Mouse (Mus musculus) limb, embryonic 12.5 days (tissue): ENCODE data around the gene Uba5. TPM values are rescaled to one million over a fixed set of nuclear protein-coding genes. Genes with fewer than 3 reads are reported as not detected.
A peak's percentile ranks its signal among the peaks of the same experiment; 100 is the strongest.

ENCODE experiments used
- ATAC-seq: fragments of 200-750 bp; cut with Nextera tagmentation; 2 replicates; pipeline ENCODE4 v1.8.0; 2017; ENCODE audit warnings: low read depth, moderate TSS enrichment; ENCODE audit not compliant: insufficient number of reproducible peaks, insufficient read depth, low FRiP score, low TSS enrichment
- H3K27ac ChIP-seq: fragments of 300-500 bp; sonication (generic); 2 replicates; pipeline ENCODE4 v1.5.1; 2016; ENCODE audit warnings: mild to moderate bottlenecking, moderate library complexity
- H3K27me3 ChIP-seq: fragments of 300-500 bp; sonication (generic); 2 replicates; pipeline ENCODE4 v1.6.1; 2016; ENCODE audit warnings: mild to moderate bottlenecking, moderate library complexity
- H3K36me3 ChIP-seq: fragments of 300-500 bp; sonication (generic); 2 replicates; pipeline ENCODE4 v1.6.1; 2016; ENCODE audit warnings: mild to moderate bottlenecking, moderate library complexity
- H3K4me1 ChIP-seq: fragments of 300-500 bp; sonication (generic); replicated peaks from 2 replicates; pipeline ENCODE4 v1.6.1; 2016
- H3K4me2 ChIP-seq: fragments of 300-500 bp; sonication (generic); 2 replicates; pipeline ENCODE4 v1.6.1; 2016; ENCODE audit warnings: mild to moderate bottlenecking, moderate library complexity
- H3K4me3 ChIP-seq: fragments of 300-500 bp; sonication (generic); replicated peaks from 2 replicates; pipeline ENCODE4 v1.5.1; 2016; ENCODE audit warnings: mild to moderate bottlenecking
- H3K9ac ChIP-seq: fragments of 300-500 bp; sonication (generic); replicated peaks from 2 replicates; pipeline ENCODE4 v1.6.1; 2016; ENCODE audit warnings: mild to moderate bottlenecking, moderate library complexity
- H3K9me3 ChIP-seq: fragments of 300-500 bp; sonication (generic); 2 replicates; pipeline ENCODE4 v1.6.1; 2016; ENCODE audit warnings: mild to moderate bottlenecking, moderate library complexity
- WGBS: fragments of 180-500 bp; shearing (Covaris S2); methylation state at CpG from one replicate; pipeline ENCODE4 v1.1.7; 2016; 5-methylcytosine and 5-hydroxymethylcytosine counted together
- polyA plus RNA-seq: library from polyadenylated mRNA; unstranded; fragments of >200 nt; fragmentation: Nextera tagmentation; extraction: Ambion mirVana; gene quantifications from 2 replicates; pipeline ENCODE4 v1.2.1, GENCODE M21; 2016

The Uba5 gene
- polyA plus RNA-seq, 1 experiment from 2014 or later: 61.9 TPM

DNA sequence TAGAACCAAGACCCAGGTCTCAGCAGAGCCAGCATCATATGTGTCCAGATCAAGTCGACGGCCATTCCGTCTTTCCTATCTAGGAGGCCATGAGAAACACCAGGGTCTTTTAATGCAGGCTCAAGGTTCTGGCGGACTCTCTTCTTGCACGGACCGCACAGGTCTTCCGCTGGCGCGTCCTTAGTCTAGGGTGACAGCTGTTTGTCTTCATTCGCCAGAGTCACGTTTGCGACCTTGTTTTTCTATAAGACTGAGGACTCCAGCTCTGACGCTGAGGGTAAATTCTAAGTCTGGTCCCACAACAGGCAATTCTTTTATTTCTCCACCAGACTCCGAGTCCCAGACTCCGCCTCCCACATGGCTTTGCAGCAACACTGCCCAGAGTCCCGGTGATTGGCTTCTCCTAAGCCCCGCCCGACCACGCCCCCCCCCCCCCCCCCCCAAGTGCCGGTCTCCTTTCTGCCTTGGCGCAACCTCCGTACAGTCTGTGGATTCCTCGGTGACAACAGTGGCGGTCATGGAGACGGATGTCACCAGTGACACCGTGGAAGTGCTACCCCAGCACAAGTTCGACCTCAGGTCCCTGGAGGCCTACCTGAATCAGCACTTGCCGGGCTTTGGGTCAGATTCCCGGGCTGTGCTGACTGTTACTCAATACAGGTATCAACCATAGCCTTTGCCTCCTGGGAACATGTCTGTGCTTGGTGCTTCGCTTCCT is 469 bp upstream of the Uba5 start, which contains the start of gene Acad11:
Acad11 (plus strand) TSS at position 134 of the 718 bp plus-strand sequence.
- ATAC-seq: peak; percentile 92
- H3K36me3 ChIP-seq: peaks cover 25% of the 10 kb centered on the region
- H3K4me3 ChIP-seq: peak within 1 kb of the TSS; percentile 90
- peak within 1 kb of the TSS; percentile 86 for H3K4me2 ChIP-seq
- under 1% methylated on average over 27 of the region's 30 CpGs for WGBS
- peaks cover 18% of the 10 kb centered on the region for H3K4me1 ChIP-seq
- peak within 1 kb of the TSS; percentile 72 for H3K9ac ChIP-seq
- H3K9me3 ChIP-seq: no peaks in the 10 kb centered on the region
- H3K27ac ChIP-seq: 0 out of 2 replicates have a peak within 1 kb of the TSS, but pooled peaks have one; percentile 32
- no peaks in the 10 kb centered on the region for H3K27me3 ChIP-seq

DNA sequence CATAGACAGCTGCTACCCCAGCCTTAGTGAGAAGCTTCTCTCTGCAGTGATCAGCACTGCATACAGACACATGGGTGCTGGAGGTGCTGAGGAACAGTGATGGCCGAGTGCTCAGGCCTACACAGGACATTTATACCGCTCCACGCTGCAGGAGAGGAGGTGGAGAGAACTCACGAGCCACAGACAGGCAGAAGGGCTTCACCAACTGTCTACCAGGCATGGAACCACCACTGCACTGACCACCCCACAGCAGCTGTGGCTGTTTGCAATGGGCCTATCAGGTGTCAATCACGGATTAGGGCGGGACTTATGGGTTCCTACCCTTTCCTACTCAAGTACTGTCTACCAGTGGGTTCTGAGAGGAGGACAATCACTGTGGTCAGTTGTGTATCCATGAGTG is 11.9 kb downstream of the Uba5 start:
- ATAC-seq: no peak
- Histone ChIP-seq H3K9me3 (no peaks in the 10 kb centered on the region), H3K9ac (no peak overlapping the region), H3K4me2 (no peak overlapping the region), H3K27ac (no peak overlapping the region), H3K4me1 (no peaks in the 10 kb centered on the region), H3K27me3 (no peaks in the 10 kb centered on the region), H3K36me3 (peaks cover 98% of the 10 kb centered on the region), H3K4me3 (no peak overlapping the region)
- WGBS: 92% methylated on average over 6 of the region's 6 CpGs

DNA sequence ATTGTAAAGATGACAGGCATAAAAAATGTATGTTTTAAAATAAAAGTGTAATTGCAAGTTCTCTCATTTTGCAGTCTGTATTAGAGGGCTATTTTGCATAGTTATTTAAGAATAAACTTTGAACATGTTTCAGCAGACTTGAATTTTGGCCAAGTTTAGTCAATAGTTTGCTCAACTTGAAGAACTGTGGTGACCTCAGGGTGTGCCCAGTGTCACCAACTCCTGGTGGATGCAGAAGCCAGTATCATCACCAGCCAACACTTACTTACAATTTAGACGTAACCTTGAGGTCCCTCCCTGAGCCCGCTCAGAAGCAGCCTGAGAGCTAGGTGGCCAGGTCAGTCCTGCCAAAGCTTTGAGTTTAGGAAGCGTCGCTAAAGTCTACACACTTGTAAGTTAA is 19.3 kb downstream of the Uba5 start:
- no peaks in the 10 kb centered on the region for H3K27me3 ChIP-seq
- H3K4me3 ChIP-seq: no peak overlapping the region
- no peak overlapping the region for H3K27ac ChIP-seq
- no peak overlapping the region for H3K9ac ChIP-seq
- peaks cover 55% of the 10 kb centered on the region for H3K36me3 ChIP-seq
- 85% methylated on average over 4 of the region's 4 CpGs for WGBS
- ATAC-seq: no peak
- no peaks in the 10 kb centered on the region for H3K9me3 ChIP-seq
- no peaks in the 10 kb centered on the region for H3K4me1 ChIP-seq
- no peak overlapping the region for H3K4me2 ChIP-seq

DNA sequence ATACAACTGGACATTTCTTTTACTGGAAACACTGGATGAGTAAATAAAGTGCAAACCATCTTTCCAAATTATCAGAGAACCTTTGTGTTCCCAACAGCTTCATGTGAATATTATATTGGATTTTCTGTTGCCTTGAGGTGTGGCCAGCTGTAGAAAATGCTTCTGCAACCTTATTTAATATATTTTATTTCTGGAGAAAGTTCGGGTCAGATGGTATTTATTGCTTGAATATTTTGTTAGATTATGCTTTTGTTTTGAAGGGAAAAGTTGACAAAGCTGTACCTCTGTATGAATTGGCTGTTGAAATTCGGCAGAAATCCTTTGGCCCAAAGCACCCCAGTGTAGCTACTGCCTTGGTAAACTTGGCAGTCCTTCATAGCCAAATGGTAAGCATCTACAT is 22.6 kb downstream of the Uba5 start, which contains the start of gene Gm28305:
Gm28305 (plus strand) TSS at position 301 of the 400 bp plus-strand sequence.
- no peak within 1 kb of the TSS for H3K9ac ChIP-seq
- ATAC-seq: no peak
- H3K36me3 ChIP-seq: peaks cover 60% of the 10 kb centered on the region
- no peaks in the 10 kb centered on the region for H3K4me1 ChIP-seq
- H3K9me3 ChIP-seq: no peaks in the 10 kb centered on the region
- no peak within 1 kb of the TSS for H3K4me2 ChIP-seq
- H3K4me3 ChIP-seq: no peak within 1 kb of the TSS
- no peaks in the 10 kb centered on the region for H3K27me3 ChIP-seq
- WGBS: 71% methylated on average over 2 of the region's 2 CpGs
- H3K27ac ChIP-seq: no peak within 1 kb of the TSS

DNA sequence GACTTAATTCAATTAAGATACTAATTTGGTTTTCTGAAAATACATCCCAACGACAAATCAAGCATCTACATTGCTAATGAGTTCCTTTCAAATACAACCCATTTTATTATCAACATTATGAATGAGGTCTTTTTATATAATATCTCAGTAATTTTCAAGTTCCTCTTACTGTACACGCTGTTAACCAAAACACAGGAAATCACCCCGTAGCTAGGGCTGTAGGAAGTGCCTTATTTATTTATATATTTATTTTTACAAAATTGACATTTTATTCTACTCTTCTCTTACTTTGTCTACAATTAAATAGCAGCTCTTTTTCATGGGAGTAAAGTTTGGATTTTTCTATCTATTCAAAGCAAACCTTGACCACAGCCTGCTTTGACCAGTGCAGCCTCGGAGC is 23.2 kb downstream of the Uba5 start:
- ATAC-seq: no peak
- Histone ChIP-seq H3K9ac (no peak overlapping the region), H3K27ac (no peak overlapping the region), H3K27me3 (no peaks in the 10 kb centered on the region), H3K4me1 (no peaks in the 10 kb centered on the region), H3K36me3 (peaks cover 60% of the 10 kb centered on the region), H3K4me3 (no peak overlapping the region), H3K9me3 (no peaks in the 10 kb centered on the region), H3K4me2 (no peak overlapping the region)
- WGBS: 95% methylated on average over 4 of the region's 4 CpGs

DNA sequence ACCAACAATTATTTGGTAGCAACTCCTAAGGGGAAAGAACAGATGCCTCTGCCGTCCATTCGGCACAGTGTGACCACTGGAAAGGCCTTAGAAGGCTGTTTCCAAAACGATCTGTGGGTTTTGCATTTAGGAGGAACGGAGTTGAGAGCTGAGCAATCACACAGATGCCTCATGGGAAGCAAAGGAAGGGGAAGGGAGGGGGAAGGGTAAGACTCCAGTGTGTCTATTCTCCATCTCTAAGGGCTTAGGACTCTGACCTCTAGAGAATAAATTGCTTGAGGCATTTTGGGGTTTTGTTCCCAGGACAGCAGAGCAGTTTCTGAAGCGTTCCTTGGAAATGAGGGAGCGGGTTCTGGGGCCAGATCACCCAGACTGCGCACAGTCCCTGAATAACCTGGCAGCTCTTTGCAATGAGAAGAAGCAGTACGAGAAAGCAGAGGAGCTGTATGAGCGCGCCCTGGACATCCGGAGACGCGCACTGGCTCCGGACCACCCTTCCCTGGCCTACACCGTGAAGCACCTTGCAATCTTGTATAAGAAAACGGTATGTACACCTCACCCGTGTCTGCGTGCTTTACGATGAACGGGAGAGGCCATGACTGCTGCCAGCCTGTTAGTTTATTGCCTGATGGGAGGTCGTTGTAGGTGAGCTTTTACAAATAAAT is 23.8 kb downstream of the Uba5 start:
- Histone ChIP-seq H3K36me3 (peaks cover 60% of the 10 kb centered on the region), H3K27me3 (no peaks in the 10 kb centered on the region), H3K4me1 (no peaks in the 10 kb centered on the region), H3K9me3 (no peaks in the 10 kb centered on the region), H3K27ac (no peak overlapping the region), H3K9ac (no peak overlapping the region), H3K4me2 (no peak overlapping the region), H3K4me3 (no peak overlapping the region)
- WGBS: 91% methylated on average over 21 of the region's 21 CpGs
- no peak for ATAC-seq

DNA sequence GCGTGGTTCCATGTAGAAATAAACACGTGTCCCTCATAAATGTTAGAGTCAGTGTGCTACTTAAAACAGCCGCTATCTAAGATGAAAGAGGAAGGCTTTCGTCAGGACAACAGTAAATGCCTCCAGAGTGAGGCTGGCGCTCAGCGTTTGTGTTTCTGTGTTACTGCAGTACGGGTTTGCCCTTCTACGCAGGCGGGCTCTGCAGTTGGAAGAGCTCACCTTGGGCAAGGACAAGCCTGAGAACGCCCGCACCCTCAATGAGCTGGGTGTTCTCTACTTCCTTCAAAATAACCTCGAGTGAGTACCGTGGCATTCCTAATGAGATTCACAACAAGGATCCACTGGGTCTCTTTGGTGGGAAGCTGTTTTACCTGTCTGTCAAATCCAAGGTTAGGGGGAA is 24.7 kb downstream of the Uba5 start:
- Histone ChIP-seq H3K4me1 (no peaks in the 10 kb centered on the region), H3K9me3 (no peaks in the 10 kb centered on the region), H3K27ac (no peak overlapping the region), H3K27me3 (no peaks in the 10 kb centered on the region), H3K4me2 (no peak overlapping the region), H3K9ac (no peak overlapping the region), H3K36me3 (peaks cover 61% of the 10 kb centered on the region), H3K4me3 (no peak overlapping the region)
- 84% methylated on average over 13 of the region's 13 CpGs for WGBS
- no peak for ATAC-seq

DNA sequence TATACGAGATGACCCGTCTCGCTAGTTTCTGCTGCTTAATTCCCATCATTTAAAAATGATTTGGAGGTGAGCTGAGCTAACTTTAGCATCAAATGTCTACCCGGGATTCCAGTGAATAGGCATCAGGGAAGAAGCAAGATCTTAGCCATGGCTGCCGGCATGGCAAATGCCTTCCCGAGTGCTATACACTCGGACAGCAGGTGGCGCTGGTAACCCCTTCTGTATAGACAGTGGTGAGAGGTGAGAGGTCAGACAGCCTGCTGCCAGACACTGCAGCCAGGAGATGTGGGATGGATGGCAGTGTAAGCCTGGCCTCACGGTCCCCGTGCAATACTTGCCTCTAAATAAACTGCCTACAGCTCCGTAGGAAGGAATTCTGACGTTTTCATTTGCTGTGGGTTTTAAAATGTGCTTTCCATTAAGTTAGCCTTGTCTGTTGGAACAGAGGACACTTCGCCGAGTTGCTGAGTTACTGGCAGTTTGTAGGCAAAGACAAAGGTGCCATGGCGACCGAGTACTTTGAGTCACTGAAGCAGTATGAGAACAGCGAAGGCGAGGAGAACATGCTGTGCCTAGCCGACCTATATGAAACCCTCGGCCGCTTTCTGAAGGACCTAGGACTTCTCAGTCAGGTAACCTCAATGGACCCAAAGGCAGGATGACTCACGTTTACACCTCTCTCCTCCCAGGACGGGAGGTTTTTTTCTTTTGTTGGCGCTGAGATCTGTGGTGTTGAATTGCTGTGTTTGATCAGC is 27.5 kb downstream of the Uba5 start:
- no peak overlapping the region for H3K9ac ChIP-seq
- H3K27me3 ChIP-seq: no peaks in the 10 kb centered on the region
- H3K4me1 ChIP-seq: no peaks in the 10 kb centered on the region
- H3K4me2 ChIP-seq: 0 out of 2 replicates have a peak overlapping the region, but pooled peaks have one; percentile 15
- H3K36me3 ChIP-seq: peaks cover 63% of the 10 kb centered on the region
- ATAC-seq: no peak
- H3K4me3 ChIP-seq: no peak overlapping the region
- no peak overlapping the region for H3K27ac ChIP-seq
- H3K9me3 ChIP-seq: no peaks in the 10 kb centered on the region
- 48% methylated on average over 24 of the region's 24 CpGs for WGBS

DNA sequence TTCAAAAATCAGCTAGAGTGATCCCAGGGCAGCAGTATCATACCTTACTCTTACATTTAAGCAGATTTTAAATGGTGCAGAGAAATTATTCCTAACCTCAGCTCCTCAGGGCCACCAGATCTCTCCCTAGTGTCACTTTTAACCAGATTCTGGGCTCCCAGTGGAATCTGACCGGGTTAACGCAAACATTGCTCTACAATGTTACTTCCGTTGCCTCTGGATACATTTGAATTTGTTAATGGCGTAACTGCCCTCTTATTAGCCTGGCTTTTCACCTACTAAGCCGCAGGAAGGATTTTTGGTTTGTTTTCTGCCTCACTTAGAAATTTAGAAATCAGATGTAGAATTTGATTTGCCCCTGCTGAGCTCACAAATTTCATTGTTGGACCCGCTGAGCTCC is 28.2 kb downstream of the Uba5 start:
- H3K9ac ChIP-seq: no peak overlapping the region
- no peak overlapping the region for H3K4me3 ChIP-seq
- H3K9me3 ChIP-seq: no peaks in the 10 kb centered on the region
- no peak overlapping the region for H3K4me2 ChIP-seq
- no peaks in the 10 kb centered on the region for H3K4me1 ChIP-seq
- no peak for ATAC-seq
- H3K27ac ChIP-seq: no peak overlapping the region
- 74% methylated on average over 6 of the region's 6 CpGs for WGBS
- peaks cover 63% of the 10 kb centered on the region for H3K36me3 ChIP-seq
- no peaks in the 10 kb centered on the region for H3K27me3 ChIP-seq

DNA sequence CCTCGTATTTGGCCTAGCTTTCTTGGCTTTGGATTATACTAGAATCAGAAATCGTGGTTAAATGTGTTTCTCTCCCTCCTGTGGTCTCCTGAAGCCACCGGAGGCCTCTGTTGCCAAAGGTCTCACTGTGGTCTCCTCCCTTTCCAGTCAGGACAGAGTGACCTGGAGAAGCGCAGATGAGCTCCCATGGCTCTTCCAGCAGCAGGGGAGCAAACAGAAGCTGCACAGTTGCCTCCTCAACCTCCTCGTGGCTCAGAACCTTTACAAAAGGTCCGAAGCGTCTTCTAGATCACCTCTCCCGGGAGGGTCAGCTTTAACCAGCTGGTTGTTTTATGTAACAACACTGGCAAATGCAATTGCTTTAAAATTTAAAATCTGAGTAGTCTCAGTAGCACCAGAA is 28.7 kb downstream of the Uba5 start:
- no peak overlapping the region for H3K9ac ChIP-seq
- no peak overlapping the region for H3K4me2 ChIP-seq
- no peaks in the 10 kb centered on the region for H3K27me3 ChIP-seq
- no peaks in the 10 kb centered on the region for H3K9me3 ChIP-seq
- no peak overlapping the region for H3K27ac ChIP-seq
- H3K36me3 ChIP-seq: peaks cover 64% of the 10 kb centered on the region
- ATAC-seq: no peak
- no peaks in the 10 kb centered on the region for H3K4me1 ChIP-seq
- 77% methylated on average over 8 of the region's 8 CpGs for WGBS
- no peak overlapping the region for H3K4me3 ChIP-seq

DNA sequence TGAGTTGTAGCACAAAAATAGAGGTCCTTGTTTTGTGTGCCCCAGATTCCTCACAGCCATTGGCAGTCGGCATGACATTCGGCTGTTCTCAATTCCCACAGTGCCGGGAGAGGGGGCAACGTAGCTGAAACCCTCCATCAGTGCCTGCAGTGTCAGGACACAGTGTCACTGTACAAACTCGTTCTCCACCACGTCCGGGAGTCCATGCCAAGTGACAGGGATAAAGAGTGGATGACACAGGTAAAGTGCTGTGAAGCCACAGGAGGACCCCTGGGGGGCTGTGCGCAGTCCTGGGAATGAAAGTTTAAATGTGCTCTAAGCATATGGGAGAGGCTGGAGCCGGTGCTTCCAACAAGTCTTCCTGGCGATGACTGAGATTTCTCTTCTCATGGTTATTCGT is 33.1 kb downstream of the Uba5 start:
- Histone ChIP-seq H3K4me2 (no peak overlapping the region), H3K36me3 (peaks cover 60% of the 10 kb centered on the region), H3K27me3 (no peaks in the 10 kb centered on the region), H3K9me3 (0 out of 2 replicates have a peak, but pooled peaks cover 6% of the 10 kb centered on the region), H3K9ac (no peak overlapping the region), H3K27ac (no peak overlapping the region), H3K4me3 (no peak overlapping the region), H3K4me1 (no peaks in the 10 kb centered on the region)
- 86% methylated on average over 11 of the region's 11 CpGs for WGBS
- no peak for ATAC-seq
